Mouse (Mus musculus): ENCODE measurements around the gene Olfr263. TPM values are rescaled to one million over a fixed set of nuclear protein-coding genes. Genes with fewer than 3 reads are reported as not detected.

Gene Olfr263
- polyA plus RNA-seq (2014; fragmentation: Illumina TruSeq; extraction: RNeasy Lipid Tissue Mini Kit (QIAGEN cat#74804)) = not detected

GRCm38 (mm10) chr13:21129339-21129738 is at the start of gene Olfr263:
Olfr263 (plus strand) TSS chr13:21129639.

GRCm38 (mm10) chr13:21111183-21111582 is 18.3 kb upstream of the Olfr263 start, which contains the start of gene Olfr1369-ps1:
Olfr1369-ps1 (plus strand) TSS chr13:21111483.

GRCm38 (mm10) chr13:21145767-21146166 is 16.3 kb downstream of the Olfr263 start, which contains the start of gene Olfr1368:
Olfr1368 (minus strand) TSS chr13:21145867.

GRCm38 (mm10) chr13:21179367-21179723 is 49.9 kb downstream of the Olfr263 start, which contains the start of gene Trim27:
Trim27 (plus strand) TSS chr13:21179445.

Other genes with a start within 250 kb of the Olfr263 start
- not detected for gene Olfr1370, start 54.7 kb upstream of the Olfr263 start, polyA plus RNA-seq (2014; fragmentation: Illumina TruSeq; extraction: RNeasy Lipid Tissue Mini Kit (QIAGEN cat#74804))
- gene Olfr1369-ps1, start 18.2 kb upstream of the Olfr263 start, polyA plus RNA-seq (2014; fragmentation: Illumina TruSeq; extraction: RNeasy Lipid Tissue Mini Kit (QIAGEN cat#74804)) = not detected
- gene Olfr1368, start 16.2 kb downstream of the Olfr263 start, polyA plus RNA-seq (2014; fragmentation: Illumina TruSeq; extraction: RNeasy Lipid Tissue Mini Kit (QIAGEN cat#74804)) = not detected
- 55.2 TPM for gene Trim27, start 49.8 kb downstream of the Olfr263 start, polyA plus RNA-seq (2014; fragmentation: Illumina TruSeq; extraction: RNeasy Lipid Tissue Mini Kit (QIAGEN cat#74804))
- gene Gpx5, start 163.1 kb downstream of the Olfr263 start, polyA plus RNA-seq (2014; fragmentation: Illumina TruSeq; extraction: RNeasy Lipid Tissue Mini Kit (QIAGEN cat#74804)) = 1.5 TPM
- 0.46 TPM for gene Gpx6, start 182.5 kb downstream of the Olfr263 start, polyA plus RNA-seq (2014; fragmentation: Illumina TruSeq; extraction: RNeasy Lipid Tissue Mini Kit (QIAGEN cat#74804))
- not detected for gene Olfr1367, start 217.3 kb downstream of the Olfr263 start, polyA plus RNA-seq (2014; fragmentation: Illumina TruSeq; extraction: RNeasy Lipid Tissue Mini Kit (QIAGEN cat#74804))
- 24.7 TPM for gene Zscan12, start 233.2 kb downstream of the Olfr263 start, polyA plus RNA-seq (2014; fragmentation: Illumina TruSeq; extraction: RNeasy Lipid Tissue Mini Kit (QIAGEN cat#74804))